Mouse (Mus musculus) limb, embryonic 14.5 days (tissue): ENCODE measurements around the gene Gtf2f1. TPM values are rescaled to one million over a fixed set of nuclear protein-coding genes. Genes with fewer than 3 reads are reported as not detected.

Source experiments
- ATAC-seq: fragments of 200-750 bp; cut with Nextera tagmentation; 2 replicates; pipeline ENCODE4 v1.8.0; 2017; ENCODE audit warnings: low read depth, moderate number of reproducible peaks, moderate TSS enrichment; ENCODE audit not compliant: low FRiP score
- DNase-seq: peaks from one replicate; pipeline ENCODE4 v3.0.0-alpha.2; 2015; ENCODE audit warnings: low spot score
- H3K27ac ChIP-seq: fragments of 300-500 bp; sonication (generic); replicated peaks from 2 replicates; pipeline ENCODE4 v1.5.1; 2014; ENCODE audit warnings: low read depth, mild to moderate bottlenecking, low read length, moderate library complexity, mixed read lengths
- H3K27me3 ChIP-seq: fragments of 300-500 bp; sonication (generic); 2 replicates; pipeline ENCODE4 v1.6.1; 2014; ENCODE audit warnings: low read length, mixed read lengths; ENCODE audit not compliant: control insufficient read depth, insufficient read depth
- H3K36me3 ChIP-seq: fragments of 300-500 bp; sonication (generic); 2 replicates; pipeline ENCODE4 v1.6.1; 2014; ENCODE audit warnings: mild to moderate bottlenecking, low read length, moderate library complexity, mixed read lengths; ENCODE audit not compliant: control insufficient read depth, insufficient read depth
- H3K4me1 ChIP-seq: fragments of 300-500 bp; sonication (generic); 2 replicates; pipeline ENCODE4 v1.6.1; 2014; ENCODE audit warnings: antibody characterized with exemption, low read length, mixed read lengths; ENCODE audit not compliant: control insufficient read depth, insufficient read depth
- H3K4me2 ChIP-seq: fragments of 300-500 bp; sonication (generic); replicated peaks from 2 replicates; pipeline ENCODE4 v1.6.1; 2014; ENCODE audit warnings: low read depth, mild to moderate bottlenecking, low read length, moderate library complexity; ENCODE audit not compliant: severe bottlenecking
- H3K4me3 ChIP-seq: fragments of 300-500 bp; sonication (generic); replicated peaks from 2 replicates; pipeline ENCODE4 v1.5.1; 2014; ENCODE audit warnings: low read length
- H3K9ac ChIP-seq: fragments of 300-500 bp; sonication (generic); 2 replicates; pipeline ENCODE4 v1.6.1; 2014; ENCODE audit warnings: mild to moderate bottlenecking, low read depth, low read length, moderate library complexity; ENCODE audit not compliant: severe bottlenecking
- H3K9me3 ChIP-seq: fragments of 300-500 bp; sonication (generic); 2 replicates; pipeline ENCODE4 v1.6.1; 2016; ENCODE audit warnings: low read length; ENCODE audit not compliant: control insufficient read depth
- POLR2A ChIP-seq: fragments of 200-500 bp; IDR thresholded peaks from 2 replicates; pipeline ENCODE4 v1.8.0; 2012; ENCODE audit warnings: inconsistent platforms, mild to moderate bottlenecking, moderate library complexity, borderline replicate concordance; ENCODE audit not compliant: insufficient read depth, insufficient read length; ENCODE audit errors: extremely low read depth
- WGBS: fragments of 180-500 bp; shearing (Covaris S2); extraction: QIAGEN DNeasy Blood & Tissue Kit; methylation state at CpG from one replicate; pipeline ENCODE4 v1.1.7; 2014; 5-methylcytosine and 5-hydroxymethylcytosine counted together
- polyA plus RNA-seq, 2 experiments: library from polyadenylated mRNA; depleted of rRNA in 1 of 2; stranded (reverse) in 1 of 2; unstranded in 1 of 2; fragments of >200 nt; fragmentation: Nextera tagmentation in 1 of 2; extraction: Ambion mirVana in 1 of 2; gene quantifications; 2 replicates each; pipeline versions ENCODE4 v1.2.1 to v1.2.3; 2012 to 2014

Gtf2f1 gene
- polyA plus RNA-seq, 2 experiments: 54.1 to 68.5 TPM

DNA sequence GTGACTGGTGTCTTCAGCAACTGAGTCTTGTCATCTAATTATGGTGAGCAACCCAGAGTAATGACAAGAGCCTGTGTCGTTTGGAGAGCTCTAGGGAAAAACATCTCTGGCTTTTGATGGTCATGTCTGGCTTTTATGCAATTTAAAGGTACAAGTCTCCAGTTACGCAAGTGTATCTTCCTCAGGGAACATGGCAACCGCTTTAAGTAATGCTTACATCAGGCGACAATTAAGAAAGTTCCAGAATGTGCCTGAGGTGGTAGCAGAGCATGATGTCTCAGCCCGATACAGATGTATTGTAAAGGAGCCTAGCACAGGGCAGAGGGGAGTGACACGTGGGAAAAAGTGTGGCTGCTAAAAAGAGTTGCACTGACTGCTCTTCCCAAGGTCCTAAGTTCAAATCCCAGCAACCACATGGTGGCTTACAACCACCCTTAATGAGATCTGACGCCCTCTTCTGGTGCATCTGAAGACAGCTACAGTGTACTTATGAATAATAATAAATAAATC is 22.1 kb downstream of the Gtf2f1 start:
- no peak for TF ChIP-seq POLR2A

DNA sequence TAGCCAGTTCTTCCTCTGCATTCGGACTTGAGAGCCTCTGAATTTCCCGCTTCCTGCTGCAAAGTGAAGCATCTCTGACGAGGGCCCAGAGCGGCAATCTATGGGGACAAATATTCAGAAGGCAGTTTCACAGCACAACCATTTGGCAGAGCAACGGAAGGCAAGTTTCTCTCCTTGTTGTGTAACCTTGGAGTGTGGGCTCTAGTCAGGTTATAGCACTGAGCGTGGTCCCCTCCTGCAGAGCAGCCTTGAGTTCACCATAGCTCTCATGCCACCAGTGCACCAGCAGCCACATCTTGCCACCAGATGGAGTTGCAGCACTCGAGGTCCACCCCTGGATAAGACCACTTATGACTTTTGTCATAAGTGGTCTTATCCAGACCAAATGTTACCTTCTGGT is 22.6 kb downstream of the Gtf2f1 start:
- Histone ChIP-seq H3K4me1 (peaks cover 5% of the 10 kb centered on the region; the same call in 1 of the 2 replicates), H3K9me3 (no peaks in the 10 kb centered on the region), H3K27me3 (no peaks in the 10 kb centered on the region), H3K4me2 (no peak overlapping the region), H3K4me3 (no peak overlapping the region), H3K9ac (no peak overlapping the region), H3K27ac (no peak overlapping the region), H3K36me3 (peaks cover 17% of the 10 kb centered on the region)
- DNase-seq (no peak), ATAC-seq (no peak)
- WGBS: 78% methylated on average over 7 of the region's 7 CpGs
- no peak for TF ChIP-seq POLR2A

More for the DNA sequence above, 22.1 kb downstream of the Gtf2f1 start:
- Histone ChIP-seq H3K27me3 (no peaks in the 10 kb centered on the region), H3K9ac (no peak overlapping the region), H3K9me3 (no peaks in the 10 kb centered on the region), H3K4me2 (peak overlapping the region; percentile 86), H3K36me3 (peaks cover 22% of the 10 kb centered on the region), H3K4me1 (peaks cover 5% of the 10 kb centered on the region; the same call in 1 of the 2 replicates), H3K4me3 (peak overlapping the region; percentile 91), H3K27ac (no peak overlapping the region)
- ATAC-seq (no peak), DNase-seq (no peak)
- WGBS: 71% methylated on average over 7 of the region's 7 CpGs

DNA sequence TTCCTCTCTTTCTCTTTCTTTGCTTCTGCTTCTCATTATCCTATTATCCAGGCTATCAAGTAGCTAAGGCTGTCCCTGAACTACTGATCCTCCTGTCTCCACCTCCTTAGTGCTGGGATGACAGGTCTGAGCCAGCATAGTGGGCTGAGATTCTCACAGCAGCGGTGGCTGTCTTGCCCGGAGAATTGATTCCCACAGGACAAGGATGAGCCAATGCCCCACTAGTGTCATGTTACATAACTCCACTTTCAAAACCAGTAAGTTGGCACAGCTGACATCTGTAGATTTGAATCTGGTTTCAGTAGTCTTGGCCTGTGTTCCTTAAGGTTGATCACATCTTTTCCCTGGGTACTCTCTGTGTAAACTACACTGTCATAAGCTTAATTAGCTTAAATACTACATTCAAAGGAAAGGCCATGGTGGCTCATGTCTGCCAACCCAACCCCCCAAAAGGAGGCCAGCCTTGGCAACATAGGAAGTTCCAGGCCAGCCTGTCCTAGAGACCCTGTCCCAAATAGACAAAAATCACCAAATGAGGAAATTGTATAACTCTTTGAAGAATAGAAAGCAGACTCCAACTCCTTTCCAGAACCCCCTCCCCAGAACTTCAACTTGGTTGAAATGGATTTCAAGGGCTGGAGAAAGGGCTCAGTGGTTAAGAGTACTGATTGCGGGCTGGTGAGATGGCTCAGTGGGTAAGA is 24.8 kb downstream of the Gtf2f1 start:
- Histone ChIP-seq H3K9me3 (no peaks in the 10 kb centered on the region), H3K4me1 (peaks cover 5% of the 10 kb centered on the region; the same call in 1 of the 2 replicates), H3K27ac (no peak overlapping the region), H3K27me3 (no peaks in the 10 kb centered on the region), H3K4me3 (no peak overlapping the region), H3K4me2 (no peak overlapping the region), H3K36me3 (0 out of 2 replicates have a peak, but pooled peaks cover under 1% of the 10 kb centered on the region), H3K9ac (no peak overlapping the region)
- WGBS: 79% methylated on average over 3 of the region's 3 CpGs
- ATAC-seq (no peak), DNase-seq (no peak)
- TF ChIP-seq POLR2A: no peak

DNA sequence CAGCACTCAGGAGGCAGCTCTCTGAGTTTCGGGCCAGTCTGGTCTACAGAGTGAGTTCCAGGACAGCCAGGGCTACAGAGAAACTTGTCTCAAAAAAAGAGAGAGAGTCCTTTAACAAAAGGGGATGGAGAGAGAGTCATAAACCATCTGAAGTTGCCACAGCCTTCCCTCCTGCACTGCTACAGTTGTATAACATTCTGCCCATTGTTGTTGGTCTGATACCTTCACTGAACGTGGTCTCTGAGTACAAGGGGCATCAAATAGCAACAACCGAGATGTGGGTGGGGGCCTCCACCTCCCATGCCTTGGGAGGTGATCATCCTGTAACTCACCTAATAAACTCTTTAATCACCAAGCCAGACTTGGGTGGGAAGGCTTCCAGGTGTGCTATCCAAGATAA is 25.4 kb downstream of the Gtf2f1 start:
- TF ChIP-seq POLR2A: no peak
- WGBS: 70% methylated on average over 3 of the region's 3 CpGs

DNA sequence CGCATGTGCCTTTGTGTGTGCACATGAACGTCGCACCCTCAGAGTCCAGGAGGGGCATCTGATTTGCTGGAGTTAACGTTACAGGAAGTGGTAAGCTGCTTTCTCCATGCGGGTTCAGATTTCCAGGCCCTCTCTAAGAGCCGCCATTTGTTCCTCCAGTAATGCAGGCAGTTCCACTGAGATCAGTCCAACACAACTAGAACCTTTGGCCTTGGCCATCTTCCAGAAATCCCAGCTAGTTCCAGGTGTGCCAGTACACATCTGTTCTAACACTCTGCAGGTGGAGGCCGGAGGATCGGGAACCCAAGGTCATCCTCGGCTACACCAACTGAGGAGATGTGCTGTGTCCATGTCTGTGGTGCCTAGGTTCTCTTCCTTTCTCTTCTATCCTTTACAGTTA is 26.2 kb downstream of the Gtf2f1 start:
- no peak for ATAC-seq
- DNase-seq: no peak
- Histone ChIP-seq H3K4me2 (no peak overlapping the region), H3K4me1 (no peaks in the 10 kb centered on the region), H3K9ac (no peak overlapping the region), H3K4me3 (no peak overlapping the region), H3K36me3 (no peaks in the 10 kb centered on the region), H3K27ac (no peak overlapping the region), H3K27me3 (no peaks in the 10 kb centered on the region), H3K9me3 (no peaks in the 10 kb centered on the region)
- 75% methylated on average over 9 of the region's 9 CpGs for WGBS
- TF ChIP-seq POLR2A: no peak

More for the DNA sequence above, 25.4 kb downstream of the Gtf2f1 start:
- Histone ChIP-seq H3K4me1 (no peaks in the 10 kb centered on the region), H3K36me3 (no peaks in the 10 kb centered on the region), H3K27ac (no peak overlapping the region), H3K4me3 (no peak overlapping the region), H3K4me2 (no peak overlapping the region), H3K27me3 (no peaks in the 10 kb centered on the region), H3K9ac (no peak overlapping the region), H3K9me3 (no peaks in the 10 kb centered on the region)
- no peak for DNase-seq
- no peak for ATAC-seq
